Mouse (Mus musculus) cortical plate, adult 2 months (tissue): ENCODE results near the gene Gm6176. TPM values are rescaled to one million over a fixed set of nuclear protein-coding genes. Genes with fewer than 3 reads are reported as not detected.
"Not testable (repeated sequence)": the region's sequence is repeated elsewhere in the genome, so short reads cannot be mapped to it uniquely, and the experiment has no call there.

Experiments
- H3K27ac ChIP-seq: fragments of 200-500 bp; 2 replicates; pipeline ENCODE4 v1.5.1; 2012; ENCODE audit warnings: low read length, control low read depth, inconsistent platforms; ENCODE audit not compliant: insufficient read depth
- H3K4me1 ChIP-seq: fragments of 200-500 bp; 2 replicates; pipeline ENCODE4 v1.6.1; 2011; ENCODE audit warnings: low read length; ENCODE audit not compliant: control insufficient read depth, insufficient read depth
- H3K4me3 ChIP-seq: fragments of 200-500 bp; 2 replicates; pipeline ENCODE4 v1.5.1; 2011; ENCODE audit warnings: mild to moderate bottlenecking, low read length, control low read depth; ENCODE audit not compliant: insufficient read depth
- polyA plus RNA-seq: library from polyadenylated mRNA; depleted of rRNA; stranded (reverse); fragments of >200 nt; gene quantifications from 2 replicates; pipeline ENCODE4 v1.2.3, GENCODE M21; 2012; rRNA removed

The Gm6176 gene
- polyA plus RNA-seq = not detected in 2 replicates

- not testable (repeated sequence) for H3K27ac ChIP-seq, H3K4me1 ChIP-seq, H3K4me3 ChIP-seq
Measured at GRCm38 (mm10) chr7:22056205-22056604, at the start of gene Gm6176. Gene Gm6176, minus strand, starts transcription at chr7:22056305.

GRCm38 (mm10) chr7:22068757-22069156, 12.7 kb upstream of the Gm6176 start, which contains the start of gene Vmn1r139:
Gene Vmn1r139, plus strand, starts transcription at chr7:22069057.
- H3K4me3 ChIP-seq, H3K27ac ChIP-seq, H3K4me1 ChIP-seq: not testable (repeated sequence)

- not testable (repeated sequence) for H3K4me1 ChIP-seq, H3K27ac ChIP-seq, H3K4me3 ChIP-seq
Measured at GRCm38 (mm10) chr7:22028797-22029196, 27.3 kb downstream of the Gm6176 start, which contains the start of gene Vmn1r138. Gene Vmn1r138, minus strand, starts transcription at chr7:22028897.

Other genes with a start within 250 kb of the Gm6176 start
- gene Vmn1r135, start 224.0 kb downstream of the Gm6176 start, polyA plus RNA-seq = not detected in 2 replicates
- gene Gm5725, start 212.0 kb downstream of the Gm6176 start, polyA plus RNA-seq = not detected in 2 replicates
- gene Gm5891, start 135.0 kb downstream of the Gm6176 start, polyA plus RNA-seq = not detected in 2 replicates
- gene Vmn1r137, start 61.7 kb downstream of the Gm6176 start, polyA plus RNA-seq = not detected in 2 replicates
- gene Vmn1r138, start 27.4 kb downstream of the Gm6176 start, polyA plus RNA-seq = not detected in 2 replicates
- not detected in 2 replicates for gene Vmn1r139, start 12.8 kb upstream of the Gm6176 start, polyA plus RNA-seq
- not detected in 2 replicates for gene Gm16451, start 61.9 kb upstream of the Gm6176 start, polyA plus RNA-seq
- gene Gm10666, start 78.4 kb upstream of the Gm6176 start, polyA plus RNA-seq = not detected in 2 replicates
- not detected in 2 replicates for gene Vmn1r142, start 107.7 kb upstream of the Gm6176 start, polyA plus RNA-seq
- not detected in 2 replicates for gene Vmn1r143, start 133.1 kb upstream of the Gm6176 start, polyA plus RNA-seq
- gene Gm8653, start 145.0 kb upstream of the Gm6176 start, polyA plus RNA-seq = not detected in 2 replicates
- gene Gm8453, start 173.2 kb upstream of the Gm6176 start, polyA plus RNA-seq = not detected in 2 replicates